Mouse (Mus musculus) heart, adult 18-20 months (tissue): ENCODE data around the gene Naa60. TPM values are rescaled to one million over a fixed set of nuclear protein-coding genes. Genes with fewer than 3 reads are reported as not detected.
"Not testable (repeated sequence)": the region's sequence is repeated elsewhere in the genome, so short reads cannot be mapped to it uniquely, and the experiment has no call there.

Source experiments
- DNase-seq, 2 experiments: peaks; one replicate each; pipeline ENCODE4 v3.0.0; 2021 to 2022; ENCODE audit warnings: mixed read lengths in 1 of 2
- long read RNA-seq, 2 experiments: library from polyadenylated mRNA; stranded (forward); transcript quantifications; one replicate each; pipeline ENCODE4 v2.0.0; 2021
- total RNA-seq, 2 experiments: library from RNA; stranded (reverse); gene quantifications; 2 replicates each; pipeline ENCODE4 v1.2.3; 2021

The Naa60 gene
- total RNA-seq, result 10 to 100 TPM; 39.6 to 56.8 TPM
- long read RNA-seq, experiment 1, transcript Naa60-212 (7 exons, 2,424 nt), result major isoform, 16 of 29 reads
- long read RNA-seq, experiment 1, partial matches to known transcripts, result 3 of 29 reads
- long read RNA-seq, experiment 1, other reads (novel, unspliced or antisense), result 10 of 29 reads
- long read RNA-seq, experiment 2, transcript Naa60-212 (7 exons, 2,424 nt), result major isoform, 8 of 12 reads
- long read RNA-seq, experiment 2, partial matches to known transcripts, result 0 of 12 reads
- long read RNA-seq, experiment 2, other reads (novel, unspliced or antisense), result 4 of 12 reads

DNA sequence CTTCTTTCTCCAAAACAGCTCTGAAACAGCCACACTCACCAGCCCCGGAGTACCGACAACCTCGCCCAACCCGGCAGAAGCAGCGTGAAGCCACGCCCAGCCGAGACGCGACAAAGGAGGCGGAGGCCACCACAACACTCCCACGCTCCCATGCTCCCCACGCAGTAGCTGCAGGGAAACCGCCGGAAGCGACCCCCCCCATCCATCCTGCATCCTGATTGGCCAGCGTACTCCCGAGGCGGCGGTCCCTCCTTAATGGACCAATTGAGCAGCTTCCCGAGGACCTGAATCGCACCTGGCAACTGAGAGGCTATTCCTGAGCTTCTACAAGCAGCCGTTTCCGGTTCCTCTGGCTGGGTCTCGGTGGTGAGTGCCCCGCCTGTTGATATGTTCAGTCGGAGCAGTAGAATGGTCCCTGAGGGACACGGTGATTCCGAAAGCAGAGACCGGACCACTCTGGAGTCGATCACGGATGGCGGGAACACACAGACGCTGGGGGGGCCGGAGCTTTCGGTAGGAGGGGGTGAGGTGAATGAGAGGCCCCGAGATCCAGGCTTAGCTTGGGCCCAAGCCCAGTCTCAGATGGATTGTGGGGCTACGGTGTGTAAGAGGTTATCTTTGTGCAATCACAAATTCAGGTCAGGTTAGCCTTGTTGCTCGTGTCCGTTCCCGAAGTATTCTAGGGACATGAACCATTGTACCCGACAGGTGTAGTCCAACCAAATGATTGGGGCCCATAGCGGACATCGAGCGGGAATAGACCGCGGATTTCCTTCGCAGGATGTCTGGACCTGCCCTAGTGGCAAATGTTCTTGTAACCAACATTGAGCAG, at the start of gene Naa60:
Gene Naa60, plus strand, starts transcription at position 160 of the 832 bp plus-strand sequence.
- peak; percentile 91 to 93 for DNase-seq

DNA sequence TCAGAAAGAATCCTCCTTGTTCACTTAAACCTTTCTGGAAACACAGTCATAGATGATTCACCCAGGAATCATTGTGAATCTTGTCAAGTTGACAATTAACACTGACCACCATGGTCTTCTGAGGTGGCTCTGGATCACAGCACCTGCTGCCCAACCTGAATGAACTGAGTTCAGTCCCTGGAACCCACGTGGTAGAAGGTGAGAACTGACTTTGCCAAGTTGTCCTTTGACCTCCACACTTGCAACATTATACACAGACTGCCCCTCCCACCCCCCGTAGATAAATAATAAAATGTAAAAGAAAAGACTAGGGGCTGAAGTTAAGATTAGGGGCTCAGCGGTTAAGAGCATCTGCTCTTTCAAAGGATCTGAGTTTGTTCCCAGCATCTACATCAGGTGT, 44.2 kb upstream of the Naa60 start:
- DNase-seq, result no peak

DNA sequence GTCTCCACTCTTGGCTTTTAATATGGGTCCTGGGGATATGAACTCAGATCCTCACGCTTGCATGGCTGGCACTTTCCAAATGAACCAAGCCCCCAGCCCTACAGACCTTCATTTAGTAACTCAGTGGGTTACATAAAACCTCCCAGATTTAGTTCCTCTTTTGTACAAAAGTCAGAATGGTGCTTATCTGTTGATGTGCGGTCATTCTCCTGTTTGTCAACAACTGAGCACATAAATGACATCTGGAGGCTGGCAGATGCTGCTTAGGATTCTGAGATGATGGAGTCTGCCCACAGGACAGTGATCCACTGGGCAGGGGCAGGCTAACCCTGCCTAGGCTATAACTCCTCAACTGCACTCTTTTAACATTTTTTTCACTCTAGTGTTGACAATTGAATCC, 42.4 kb upstream of the Naa60 start:
- no peak for DNase-seq

DNA sequence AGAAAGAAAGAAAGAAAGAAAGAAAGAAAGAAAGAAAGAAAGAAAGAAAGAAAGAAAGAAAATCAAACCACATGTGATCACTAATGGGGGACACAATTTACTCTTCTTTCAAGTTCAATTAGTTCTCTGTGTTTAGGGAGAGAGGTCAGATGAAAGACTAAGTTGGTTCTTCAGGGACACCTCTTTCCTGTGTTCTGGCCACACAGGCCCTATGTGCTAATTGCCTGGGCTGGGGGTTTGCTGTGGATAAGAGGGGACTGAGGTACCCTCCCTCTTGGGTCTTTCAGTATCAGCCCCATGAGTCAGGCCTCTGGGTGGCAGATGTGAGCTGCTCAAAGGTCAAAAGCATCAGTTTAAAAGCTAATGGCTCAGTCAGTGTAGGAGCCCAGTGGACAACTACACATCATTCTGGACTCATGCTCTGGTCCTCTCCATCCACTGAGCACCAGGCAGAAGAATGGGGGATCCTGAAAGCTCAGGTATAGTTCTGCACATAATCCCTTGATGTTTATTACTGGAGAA, 41.5 kb upstream of the Naa60 start, which contains the start of gene Olfr15:
Gene Olfr15, plus strand, starts transcription at position 291 of the 522 bp plus-strand sequence.
- no peak for DNase-seq

DNA sequence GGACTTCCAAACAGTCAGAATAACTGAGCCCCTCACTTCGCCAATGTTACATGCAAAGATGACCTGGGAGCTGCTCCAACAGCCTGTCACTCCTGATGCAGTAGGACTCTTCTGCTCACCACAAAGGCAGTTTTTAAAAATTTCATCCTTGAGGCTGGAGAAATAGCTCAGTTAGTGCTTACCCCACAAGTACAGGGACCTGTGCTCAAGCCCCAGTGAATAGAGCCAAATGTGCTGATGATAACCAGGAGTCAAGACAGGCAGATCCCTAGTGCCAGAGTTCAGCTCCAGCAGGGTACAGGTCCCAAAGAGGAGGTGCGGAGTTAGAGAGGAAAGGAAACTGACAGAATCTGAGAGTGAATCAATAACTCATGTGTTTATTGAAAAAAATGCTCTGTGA, 36.7 kb upstream of the Naa60 start:
- DNase-seq, result no peak

DNA sequence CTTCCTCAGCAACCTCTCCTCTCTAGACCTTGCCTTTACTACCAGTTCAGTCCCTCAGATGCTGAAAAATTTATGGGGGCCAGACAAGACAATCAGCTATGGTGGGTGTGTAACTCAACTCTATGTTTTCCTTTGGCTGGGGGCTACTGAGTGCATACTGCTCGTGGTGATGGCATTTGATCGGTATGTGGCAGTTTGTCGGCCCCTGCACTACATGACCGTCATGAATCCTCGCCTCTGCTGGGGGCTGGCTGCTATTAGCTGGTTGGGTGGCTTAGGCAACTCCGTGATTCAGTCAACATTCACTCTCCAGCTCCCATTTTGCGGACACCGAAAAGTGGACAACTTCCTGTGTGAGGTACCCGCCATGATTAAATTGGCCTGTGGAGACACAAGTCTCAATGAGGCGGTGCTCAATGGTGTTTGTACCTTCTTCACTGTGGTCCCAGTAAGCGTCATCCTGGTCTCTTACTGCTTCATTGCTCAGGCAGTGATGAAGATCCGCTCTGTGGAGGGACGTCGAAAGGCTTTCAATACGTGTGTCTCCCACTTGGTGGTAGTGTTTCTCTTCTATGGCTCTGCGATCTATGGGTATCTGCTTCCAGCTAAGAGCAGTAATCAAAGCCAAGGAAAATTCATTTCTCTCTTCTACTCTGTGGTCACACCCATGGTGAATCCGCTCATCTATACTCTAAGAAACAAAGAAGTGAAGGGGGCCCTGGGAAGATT, 32.9 kb upstream of the Naa60 start:
- DNase-seq, result peak; percentile 22 to 32

DNA sequence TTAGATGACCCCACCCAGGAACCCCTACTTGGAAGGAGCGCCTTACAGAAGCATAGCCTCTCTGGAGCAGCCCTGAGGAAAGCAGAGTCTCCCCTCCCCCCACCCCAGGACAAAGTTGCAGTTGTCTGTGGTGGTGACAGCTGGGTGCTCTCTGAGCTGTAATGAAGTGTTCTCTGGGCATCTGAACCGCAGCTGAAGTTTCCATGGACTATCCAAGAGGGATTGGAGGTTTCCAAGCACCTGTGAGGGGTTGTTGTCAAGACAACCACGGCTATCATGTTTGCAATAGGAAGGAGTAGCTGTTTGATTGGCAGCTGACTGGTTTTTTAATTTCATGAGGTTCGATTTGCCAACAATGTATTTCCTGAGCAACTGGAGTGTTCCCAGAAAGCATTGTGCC, 29.2 kb upstream of the Naa60 start:
- DNase-seq, result no peak

DNA sequence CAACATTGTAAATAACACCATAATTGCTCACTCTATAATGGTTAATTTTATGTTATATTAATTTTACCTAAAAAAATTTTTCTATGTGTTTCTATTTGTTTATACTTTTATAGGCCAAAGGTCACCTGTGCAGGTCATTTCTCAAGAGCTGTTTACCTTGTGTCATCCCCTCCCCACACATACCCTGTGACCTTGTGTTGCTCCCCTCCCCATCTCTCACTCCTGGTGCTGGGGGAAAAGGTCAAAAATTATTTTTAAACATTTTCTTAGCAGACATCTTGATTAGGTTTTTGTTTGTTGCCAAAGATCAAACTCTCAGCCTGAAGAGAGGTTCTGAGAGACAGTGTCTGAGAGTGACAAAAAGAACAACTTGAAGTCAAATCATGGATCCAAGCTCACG, 28.4 kb upstream of the Naa60 start:
- DNase-seq, result no peak

DNA sequence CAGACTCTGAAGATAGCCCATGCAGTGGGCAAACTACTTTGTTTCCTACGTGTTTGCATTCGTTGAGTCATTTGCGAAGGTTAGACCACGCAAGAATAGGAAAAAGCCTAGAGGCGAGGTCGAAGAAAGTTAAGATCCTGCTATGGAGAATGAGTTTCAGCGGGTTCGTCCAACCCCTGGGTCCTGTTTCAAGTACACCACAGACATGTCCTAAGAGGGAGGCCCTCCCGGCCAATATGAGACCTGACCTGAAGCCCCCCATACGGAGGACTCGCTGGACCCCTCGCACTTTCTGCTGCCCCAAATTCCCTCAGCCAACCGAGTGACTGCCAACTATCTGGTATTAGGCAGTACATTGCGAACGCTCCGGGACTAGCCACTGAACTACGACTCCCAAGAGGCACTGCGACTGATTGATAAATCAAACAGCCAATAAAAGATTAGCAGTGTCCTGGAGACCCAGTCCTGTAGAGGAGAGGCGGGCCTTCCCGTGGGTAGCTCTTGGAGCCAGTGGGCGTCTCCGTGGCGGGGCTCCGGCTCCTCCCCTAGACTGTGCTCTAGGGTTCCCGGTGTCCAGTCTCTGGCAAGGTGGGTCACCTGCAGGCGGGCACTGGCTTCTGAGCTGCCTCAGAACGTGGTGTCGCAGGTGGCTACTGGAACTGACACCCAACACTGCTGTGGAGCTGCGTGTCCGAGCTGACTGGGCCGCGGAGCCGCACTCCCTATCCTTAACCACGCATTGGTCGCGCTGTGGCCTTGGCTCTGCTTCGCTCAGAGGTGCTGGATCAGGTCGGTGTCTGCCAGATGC, 25.3 kb upstream of the Naa60 start, which contains the start of gene Zfp174:
Gene Zfp174, plus strand, starts transcription at position 558 of the 808 bp plus-strand sequence.
- DNase-seq, result peak; percentile 98

DNA sequence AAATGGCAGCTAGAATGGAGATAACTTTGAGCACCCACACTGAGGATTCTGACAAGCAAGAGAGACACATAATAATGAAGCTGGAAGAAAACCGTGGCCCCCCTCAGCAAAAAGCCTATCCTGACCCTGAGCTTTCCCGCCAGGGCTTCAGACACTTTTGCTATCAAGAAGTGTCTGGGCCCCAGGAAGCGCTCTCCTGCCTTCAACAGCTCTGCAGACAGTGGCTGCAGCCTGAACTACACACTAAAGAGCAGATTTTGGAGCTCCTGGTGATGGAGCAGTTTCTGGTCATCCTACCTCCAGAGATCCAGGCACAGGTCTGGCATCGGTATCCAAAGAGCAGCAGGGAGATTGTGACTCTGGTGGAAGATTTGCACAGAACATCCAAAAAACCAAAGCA, 24.3 kb upstream of the Naa60 start:
- no peak for DNase-seq

DNA sequence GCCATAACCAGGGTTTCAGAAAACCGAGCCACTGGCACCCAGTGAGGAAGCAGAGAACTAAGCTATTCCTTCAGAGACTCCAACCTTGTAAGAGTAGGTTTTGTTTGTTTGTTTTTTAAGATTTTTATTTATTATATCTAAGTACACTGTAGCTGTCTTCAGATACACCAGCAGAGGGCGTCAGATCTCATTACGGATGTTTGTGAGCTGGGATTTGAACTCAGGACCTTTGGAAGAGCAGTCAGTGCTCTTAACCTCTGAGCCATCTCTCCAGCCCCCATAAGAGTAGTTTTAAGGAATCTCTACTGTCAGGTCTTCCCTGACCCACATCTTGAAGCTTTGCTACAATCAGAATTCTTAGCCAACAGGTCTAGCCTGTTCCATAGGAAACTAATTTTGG, 23.8 kb upstream of the Naa60 start:
- DNase-seq, result no peak

DNA sequence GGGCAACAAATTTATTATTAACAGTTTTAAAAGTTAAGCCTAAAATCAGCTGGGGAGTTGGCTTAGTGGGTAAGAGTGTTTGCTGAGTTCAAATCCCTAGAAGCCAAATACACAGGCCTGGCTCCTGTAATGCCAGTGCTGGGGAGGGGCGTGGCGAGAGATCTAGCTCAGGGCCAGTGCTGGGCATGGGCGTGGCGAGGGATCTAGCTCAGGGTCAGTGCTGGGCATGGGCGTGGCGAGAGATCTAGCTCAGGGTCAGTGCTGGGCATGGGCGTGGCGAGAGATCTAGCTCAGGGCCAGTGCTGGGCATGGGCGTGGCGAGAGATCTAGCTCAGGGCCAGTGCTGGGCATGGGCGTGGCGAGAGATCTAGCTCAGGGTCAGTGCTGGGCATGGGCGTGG, 20.9 kb upstream of the Naa60 start:
- not testable (repeated sequence) for DNase-seq

DNA sequence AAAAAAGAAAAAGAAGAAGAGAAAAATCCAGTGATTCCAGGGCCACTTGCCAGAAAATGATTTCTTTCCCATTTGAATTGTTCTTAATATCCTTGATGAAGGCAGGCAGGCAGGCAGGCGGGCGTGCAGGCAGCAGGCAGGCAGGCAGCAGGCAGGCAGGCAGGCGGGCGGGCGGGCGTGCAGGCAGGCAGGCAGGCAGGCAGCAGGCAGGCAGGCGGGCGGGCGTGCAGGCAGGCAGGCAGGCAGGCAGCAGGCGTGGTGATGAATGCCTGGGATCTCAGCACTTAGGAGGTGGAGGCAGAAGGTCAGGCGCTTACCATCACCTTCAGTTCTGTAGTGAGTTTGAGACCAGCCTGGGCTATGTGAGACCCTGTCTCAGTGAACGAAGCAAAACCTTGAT, 19.6 kb upstream of the Naa60 start:
- no peak for DNase-seq

DNA sequence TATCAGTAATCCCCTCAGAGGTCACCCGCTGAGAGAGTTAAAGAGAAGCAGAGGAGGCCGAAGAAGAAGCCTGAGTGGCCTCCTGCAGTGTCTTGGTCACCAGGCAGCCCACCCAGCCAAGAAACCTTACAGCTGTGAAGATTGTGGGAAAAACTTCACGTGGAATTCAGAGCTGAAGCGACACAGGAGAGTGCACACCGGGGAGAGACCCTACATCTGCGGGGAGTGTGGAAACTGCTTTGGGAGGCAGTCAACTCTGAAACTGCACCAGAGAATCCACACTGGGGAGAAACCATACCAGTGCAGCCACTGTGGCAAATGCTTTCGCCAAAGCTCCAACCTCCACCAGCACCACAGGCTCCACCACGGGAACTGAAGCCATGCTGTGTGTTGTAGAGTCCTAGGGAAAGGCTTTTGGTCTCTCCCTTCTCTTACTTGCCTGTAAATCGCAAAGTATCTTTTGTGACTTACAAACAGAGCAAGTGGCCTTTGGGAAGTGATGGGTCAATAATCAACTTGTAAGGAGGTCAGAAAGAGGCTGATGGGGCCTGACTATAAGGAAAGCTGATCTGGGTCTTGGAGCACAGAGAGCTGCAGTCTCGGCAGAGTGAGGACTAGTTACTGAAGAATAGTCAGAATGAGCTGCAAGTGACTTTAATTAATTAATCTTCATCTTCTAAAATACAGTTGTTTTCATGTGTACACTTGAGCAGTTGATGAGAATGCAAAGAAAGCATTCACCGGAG, 17.6 kb upstream of the Naa60 start:
- no peak for DNase-seq

DNA sequence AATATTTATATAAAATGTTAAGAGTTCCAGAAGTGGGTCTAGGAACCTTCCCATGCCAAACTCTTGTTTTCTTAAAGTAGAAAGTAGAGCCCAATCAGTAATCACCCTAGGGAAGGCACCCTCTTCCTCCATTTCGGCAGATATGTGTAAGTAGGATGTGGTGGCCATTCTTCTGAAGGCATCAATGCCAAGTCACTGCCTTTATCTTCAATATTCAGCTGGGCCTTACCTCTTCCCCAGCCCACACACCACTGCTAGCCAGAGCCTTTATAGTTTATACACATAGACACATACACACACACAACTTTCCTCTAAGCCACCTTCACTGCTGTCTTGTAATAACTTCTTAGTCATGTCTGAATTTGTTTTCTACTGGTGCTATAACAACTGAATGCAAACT, 16.4 kb upstream of the Naa60 start:
- no peak for DNase-seq

DNA sequence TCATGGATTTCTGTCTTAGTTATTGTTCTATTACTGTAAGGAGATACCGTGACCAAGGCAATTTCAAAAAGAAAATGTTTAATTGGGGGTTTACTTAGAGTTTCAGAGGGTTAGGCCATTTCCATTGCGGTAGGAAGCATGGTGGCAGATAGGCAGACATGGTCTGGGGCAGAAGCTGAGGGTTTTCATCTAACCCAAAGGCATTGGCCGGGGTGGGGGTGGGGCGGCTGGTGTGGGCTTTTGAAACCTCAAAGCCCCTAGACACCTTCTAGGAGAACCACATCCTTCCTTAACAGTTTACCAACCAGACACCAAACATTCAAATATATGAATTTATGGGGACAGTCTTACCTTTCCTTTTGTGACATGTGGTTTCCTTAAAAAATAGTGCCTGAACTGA, 12.9 kb upstream of the Naa60 start:
- DNase-seq, result no peak

DNA sequence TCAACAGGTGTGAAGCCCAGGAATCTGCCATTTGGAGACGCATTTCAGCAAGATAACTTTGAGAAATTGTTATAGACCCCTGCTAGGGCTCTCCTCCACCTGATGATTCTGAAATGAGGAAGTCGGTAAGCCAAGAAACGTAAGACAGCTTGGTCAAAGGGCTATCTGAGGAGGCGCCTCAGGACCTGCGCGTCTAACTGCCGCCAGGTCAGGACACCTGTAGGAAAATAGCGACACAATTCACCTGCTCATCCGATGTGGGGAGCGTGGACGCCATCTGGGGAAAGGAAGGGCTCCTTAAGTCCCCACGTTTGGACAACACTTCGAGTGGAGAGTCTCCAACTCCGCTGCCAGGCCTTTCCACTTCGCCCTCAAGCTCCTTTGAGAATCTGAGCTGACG, 360 bp upstream of the Naa60 start:
- no peak for DNase-seq

DNA sequence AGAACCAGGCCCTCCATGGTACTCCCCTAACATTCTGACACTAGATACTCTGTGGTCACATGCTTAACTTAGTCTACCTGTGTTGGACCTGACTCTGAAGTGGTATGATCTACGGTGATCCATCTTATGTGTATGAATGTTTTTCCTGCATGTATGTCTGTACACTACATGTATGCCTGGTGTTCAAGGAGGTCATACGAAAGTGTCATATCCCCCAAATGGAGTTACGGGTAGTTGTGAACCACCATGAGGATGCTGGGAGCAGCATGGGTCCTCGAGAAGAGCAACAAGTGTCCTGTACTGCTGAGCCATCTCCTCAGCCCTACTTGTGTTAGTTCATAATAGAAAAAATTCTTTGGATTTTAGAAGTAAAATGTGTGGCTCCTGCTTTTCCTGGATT, 4.2 kb downstream of the Naa60 start:
- no peak for DNase-seq

DNA sequence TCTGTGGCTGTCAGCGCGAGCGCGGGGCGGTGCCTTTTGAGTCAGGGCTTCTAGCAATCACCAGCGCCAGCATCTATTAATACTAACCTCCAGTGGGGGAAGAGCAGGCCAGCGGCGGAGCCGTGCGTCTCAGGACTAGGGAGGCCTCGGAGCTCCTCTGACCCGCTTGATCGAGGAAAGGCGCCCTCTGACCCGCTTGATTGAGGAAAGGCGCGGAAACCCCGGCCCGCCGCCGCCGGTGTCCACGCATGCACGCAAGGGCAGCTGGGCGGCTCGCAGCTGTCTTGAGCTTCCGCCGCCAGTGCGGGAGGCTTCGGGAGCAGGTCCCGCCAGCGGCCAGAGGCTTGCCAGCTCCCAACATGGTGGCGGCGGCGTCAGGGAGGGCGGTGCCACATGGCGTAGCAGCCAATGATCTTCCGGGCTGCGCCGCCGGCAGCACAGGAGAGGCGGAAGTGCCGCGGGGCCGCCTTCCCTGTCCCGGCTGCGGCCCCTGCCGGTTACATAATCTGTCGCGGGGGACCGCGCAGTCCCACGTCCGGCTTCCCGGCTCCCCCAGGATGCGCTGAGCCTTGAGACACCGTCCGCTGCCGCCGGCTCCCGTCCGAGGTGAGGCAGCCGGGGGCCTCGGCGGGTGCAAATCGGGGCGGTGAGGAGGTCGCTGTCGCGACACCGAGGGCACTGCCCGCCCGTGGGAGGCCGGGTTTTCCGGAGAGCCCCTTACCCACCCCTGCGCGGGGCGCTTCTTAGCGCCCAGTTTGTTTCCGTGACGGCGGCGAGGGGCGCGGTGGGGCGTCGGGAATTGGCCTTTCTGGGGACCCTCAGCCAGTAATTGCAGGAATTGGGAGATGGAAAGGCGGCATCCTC, 12.3 kb downstream of the Naa60 start, which contains the start of the genes Zfp597 and Gm20695:
Gene Zfp597, minus strand, starts transcription at position 361 of the 864 bp plus-strand sequence.
Gene Gm20695, plus strand, starts transcription at position 448 of the 864 bp plus-strand sequence.
- peak; percentile 97 for DNase-seq
